Mouse (Mus musculus) mammary gland, adult 2 months (tissue): Measurements from ENCODE around the gene Nr4a3. TPM values are rescaled to one million over a fixed set of nuclear protein-coding genes. Genes with fewer than 3 reads are reported as not detected.

Experiments used
- polyA plus RNA-seq: library from polyadenylated mRNA; depleted of rRNA; stranded (reverse); fragments of >200 nt; gene quantifications from 2 replicates; pipeline ENCODE4 v1.2.3, GENCODE M21; 2012; ENCODE audit warnings: low replicate concordance; rRNA removed

The Nr4a3 gene
- polyA plus RNA-seq = 2.2 and 15.5 TPM in 2 replicates

DNA sequence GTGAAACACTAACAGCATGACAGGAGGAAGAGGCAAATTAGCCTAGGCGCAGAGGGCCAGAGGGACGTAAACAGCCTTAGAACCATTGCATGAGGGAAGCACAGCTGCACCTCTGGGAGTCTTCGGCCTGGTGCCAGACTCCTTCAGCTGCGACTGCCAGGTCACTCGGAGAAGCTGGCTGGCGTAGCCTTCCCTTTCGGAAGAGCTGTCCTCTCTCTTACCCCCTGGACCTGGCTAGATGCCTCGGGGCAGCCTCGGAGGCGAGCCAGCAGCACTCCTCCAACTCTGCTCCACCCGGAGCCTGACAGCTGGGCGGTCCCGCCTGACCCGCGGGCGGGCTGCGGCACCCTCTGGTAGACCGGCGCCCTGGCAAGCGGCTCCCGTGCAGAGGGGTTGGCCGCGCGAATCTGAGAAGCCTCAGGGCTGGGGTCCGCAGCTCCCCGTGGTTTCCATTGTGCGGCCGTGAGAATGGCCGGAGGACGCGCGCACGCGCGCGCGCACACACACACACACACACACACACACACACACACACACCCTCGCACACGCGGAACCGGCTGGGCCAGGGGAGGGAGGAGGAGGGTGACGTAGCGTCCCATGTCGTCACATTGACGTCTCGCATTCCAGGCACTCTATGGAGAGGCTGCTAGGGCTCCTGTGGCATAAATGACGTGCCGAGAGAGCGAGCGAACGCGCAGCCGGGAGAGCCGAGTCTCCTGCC lies at the start of gene Nr4a3:
Gene Nr4a3 (plus strand): TSS at position 663 of the 721 bp plus-strand sequence.

GRCm38 (mm10) chr4:48124773-48125469 lies 80.0 kb downstream of the Nr4a3 start, which contains the start of gene Stx17:
TSS of gene Stx17 (plus strand) at chr4:48124915.

Other genes with a start within 250 kb of the Nr4a3 start
- gene Stx17, start 79.8 kb downstream of the Nr4a3 start, polyA plus RNA-seq = 4.7 and 9.5 TPM in 2 replicates
- gene Erp44, start 234.4 kb downstream of the Nr4a3 start, polyA plus RNA-seq = 7.0 and 14.6 TPM in 2 replicates
- gene Invs, start 234.6 kb downstream of the Nr4a3 start, polyA plus RNA-seq = 2.5 and 3.6 TPM in 2 replicates